Mouse (Mus musculus): ENCODE results near the gene AY358078. TPM values are rescaled to one million over a fixed set of nuclear protein-coding genes. Genes with fewer than 3 reads are reported as not detected.
"Not testable (repeated sequence)": the region's sequence is repeated elsewhere in the genome, so short reads cannot be mapped to it uniquely, and the experiment has no call there.

Gene AY358078
- polyA plus RNA-seq, 1 experiment from 2014 or later, result not detected

DNA sequence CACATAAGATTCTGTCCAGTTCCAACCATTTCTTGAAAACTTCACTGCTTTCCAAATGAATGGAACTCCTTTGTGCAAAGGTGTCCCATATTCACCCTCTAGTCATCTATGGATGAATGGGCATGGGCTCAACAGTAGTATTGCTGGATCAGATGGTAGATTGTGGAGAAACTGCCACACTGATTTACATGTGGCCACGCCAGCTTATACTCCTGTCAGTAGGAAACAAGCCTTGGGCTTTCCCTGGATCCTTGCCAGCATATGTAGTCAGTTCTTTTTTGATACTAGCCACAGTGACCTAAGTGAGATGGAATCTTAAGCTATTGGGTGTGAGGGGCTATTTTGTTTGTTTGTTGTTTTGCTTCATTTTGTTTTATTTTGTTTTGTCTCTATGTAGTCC, 42.4 kb downstream of the AY358078 start:
- no peak overlapping the region for H3K4me2 ChIP-seq (ENCODE audit: low read length)
- DNase-seq (ENCODE audit: low spot score), result no peak
- no peak overlapping the region for H3K27ac ChIP-seq
- H3K4me3 ChIP-seq (replicated peaks; ENCODE audit: low read depth, low read length), result no peak overlapping the region
- TF ChIP-seq CTCF (IDR thresholded peaks at IDR 0.05; ENCODE audit: low read depth), result no peak
- H3K36me3 ChIP-seq (ENCODE audit: insufficient read depth, low read length), result no peaks in the 10 kb centered on the region
- no peaks in the 10 kb centered on the region for H3K27me3 ChIP-seq (ENCODE audit: insufficient read depth, low read length)
- no peaks in the 10 kb centered on the region for H3K9me3 ChIP-seq (replicated peaks; ENCODE audit: low read length)
- H3K9ac ChIP-seq (ENCODE audit: low read depth, low read length), result no peak overlapping the region
- 74% methylated on average over 1 of the region's 1 CpGs for WGBS
- no peaks in the 10 kb centered on the region for H3K4me1 ChIP-seq (replicated peaks; ENCODE audit: insufficient read depth, low read length)
- ATAC-seq (replicated peaks; ENCODE audit: low FRiP score, low read depth), result no peak

DNA sequence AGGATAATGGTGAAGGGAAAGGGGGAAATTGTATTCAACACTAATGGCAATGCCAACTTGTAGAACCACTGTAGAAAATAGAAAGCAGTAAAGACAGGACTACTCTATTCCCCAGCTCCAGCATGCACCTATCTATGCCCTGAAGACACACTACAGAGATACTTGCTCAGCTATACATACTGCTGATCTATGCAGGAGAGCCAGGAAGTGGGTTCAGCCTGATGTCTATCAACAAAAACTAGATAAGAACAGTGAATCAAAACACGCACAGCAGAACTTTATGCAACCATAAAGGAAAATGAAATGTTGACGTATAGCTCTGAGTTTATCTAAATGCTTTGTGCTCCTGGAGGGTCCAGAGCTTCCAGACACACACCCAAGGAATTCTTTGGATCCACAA, 42.9 kb downstream of the AY358078 start:
- H3K9ac ChIP-seq (ENCODE audit: low read depth, low read length), result no peak overlapping the region
- no peak overlapping the region for H3K4me3 ChIP-seq (replicated peaks; ENCODE audit: low read depth, low read length)
- H3K9me3 ChIP-seq (replicated peaks; ENCODE audit: low read length), result no peaks in the 10 kb centered on the region
- H3K4me2 ChIP-seq (ENCODE audit: low read length), result no peak overlapping the region
- H3K27ac ChIP-seq, result no peak overlapping the region
- H3K36me3 ChIP-seq (ENCODE audit: insufficient read depth, low read length), result no peaks in the 10 kb centered on the region
- TF ChIP-seq CTCF (IDR thresholded peaks at IDR 0.05; ENCODE audit: low read depth), result no peak
- H3K4me1 ChIP-seq (replicated peaks; ENCODE audit: insufficient read depth, low read length), result no peaks in the 10 kb centered on the region
- ATAC-seq (replicated peaks; ENCODE audit: low FRiP score, low read depth) (no peak), DNase-seq (ENCODE audit: low spot score) (no peak)
- 78% methylated on average over 2 of the region's 2 CpGs for WGBS
- no peaks in the 10 kb centered on the region for H3K27me3 ChIP-seq (ENCODE audit: insufficient read depth, low read length)

DNA sequence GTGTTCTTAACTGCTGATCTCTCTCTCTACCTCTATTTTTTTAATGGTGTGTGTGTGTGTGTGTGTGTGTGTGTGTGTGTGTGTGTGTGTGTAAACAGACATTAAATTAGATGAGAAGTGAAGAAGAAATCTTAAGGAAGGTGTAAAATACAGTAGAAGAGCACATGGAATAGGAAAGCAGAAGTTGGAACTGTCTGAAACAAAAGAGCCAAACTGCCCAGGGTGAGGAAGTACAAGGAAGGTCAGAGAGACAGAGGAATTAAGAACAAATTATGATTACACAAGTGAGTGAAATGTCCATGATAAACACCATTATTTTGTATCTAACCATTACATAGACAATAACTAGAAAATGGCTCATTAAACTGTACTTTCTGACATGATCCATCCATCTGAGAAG, 44.0 kb downstream of the AY358078 start:
- Histone ChIP-seq H3K27me3 (ENCODE audit: insufficient read depth, low read length) (no peaks in the 10 kb centered on the region), H3K36me3 (ENCODE audit: insufficient read depth, low read length) (no peaks in the 10 kb centered on the region), H3K4me2 (ENCODE audit: low read length) (no peak overlapping the region), H3K4me3 (replicated peaks; ENCODE audit: low read depth, low read length) (no peak overlapping the region), H3K27ac (no peak overlapping the region), H3K9ac (ENCODE audit: low read depth, low read length) (no peak overlapping the region), H3K9me3 (replicated peaks; ENCODE audit: low read length) (no peaks in the 10 kb centered on the region), H3K4me1 (replicated peaks; ENCODE audit: insufficient read depth, low read length) (no peaks in the 10 kb centered on the region)
- no peak for ATAC-seq (replicated peaks; ENCODE audit: low FRiP score, low read depth)
- TF ChIP-seq CTCF (IDR thresholded peaks at IDR 0.05; ENCODE audit: low read depth), result no peak
- DNase-seq (ENCODE audit: low spot score), result no peak

DNA sequence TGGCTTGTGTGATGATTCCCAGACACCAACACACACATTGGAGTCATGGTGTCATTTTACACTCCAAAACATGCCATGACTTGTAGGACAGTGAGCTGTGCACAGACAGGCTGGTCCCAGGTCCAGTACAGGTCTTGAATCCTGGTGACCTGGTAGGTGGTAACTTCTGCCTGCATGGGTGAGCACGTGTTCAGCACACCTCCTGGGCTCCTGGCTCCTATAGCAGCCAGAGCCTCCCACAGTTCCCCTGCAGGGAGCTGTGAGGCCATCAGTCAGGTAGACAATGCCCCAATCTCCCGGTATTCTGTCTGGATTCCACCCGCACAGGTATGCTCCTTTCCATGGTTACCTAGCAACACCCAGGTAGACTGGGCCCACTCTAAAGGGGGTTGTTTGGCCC, 46.7 kb downstream of the AY358078 start:
- ATAC-seq (replicated peaks; ENCODE audit: low FRiP score, low read depth), result no peak

DNA sequence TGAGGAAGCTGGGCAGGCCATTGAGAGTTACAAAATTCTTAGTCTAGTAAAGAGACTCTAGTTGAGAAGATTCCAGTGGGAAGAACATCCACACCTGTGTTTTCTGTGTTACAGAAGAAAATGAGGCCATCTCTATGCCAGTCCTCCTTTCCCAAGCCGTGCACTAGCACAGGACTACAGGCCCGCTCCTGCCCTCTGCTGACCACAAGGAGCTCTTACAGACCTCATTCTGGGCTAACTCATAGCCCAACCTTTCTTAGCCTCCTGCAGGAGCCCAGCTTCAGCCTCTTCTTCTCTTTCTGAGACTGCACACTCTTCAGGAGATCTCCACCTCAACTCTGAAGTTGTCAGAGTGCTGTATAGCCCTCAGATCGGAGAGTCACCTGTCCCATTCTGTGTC, 51.2 kb downstream of the AY358078 start:
- not testable (repeated sequence) for H3K27me3 ChIP-seq (ENCODE audit: insufficient read depth, low read length); ATAC-seq (replicated peaks; ENCODE audit: low FRiP score, low read depth); H3K4me3 ChIP-seq (replicated peaks; ENCODE audit: low read depth, low read length); H3K36me3 ChIP-seq (ENCODE audit: insufficient read depth, low read length); H3K4me2 ChIP-seq (ENCODE audit: low read length); H3K9ac ChIP-seq (ENCODE audit: low read depth, low read length); H3K9me3 ChIP-seq (replicated peaks; ENCODE audit: low read length); H3K27ac ChIP-seq; H3K4me1 ChIP-seq (replicated peaks; ENCODE audit: insufficient read depth, low read length)
- peak; percentile 38 for DNase-seq (ENCODE audit: low spot score)
- peak; percentile 59 for TF ChIP-seq CTCF (IDR thresholded peaks at IDR 0.05; ENCODE audit: low read depth)
- WGBS, result 53% methylated on average over 3 of the region's 3 CpGs

More for the DNA sequence above, 46.7 kb downstream of the AY358078 start:
- Histone ChIP-seq H3K27me3 (ENCODE audit: insufficient read depth, low read length) (no peaks in the 10 kb centered on the region), H3K27ac (no peak overlapping the region), H3K4me2 (ENCODE audit: low read length) (no peak overlapping the region), H3K4me1 (replicated peaks; ENCODE audit: insufficient read depth, low read length) (no peaks in the 10 kb centered on the region), H3K9ac (ENCODE audit: low read depth, low read length) (no peak overlapping the region), H3K4me3 (replicated peaks; ENCODE audit: low read depth, low read length) (no peak overlapping the region), H3K36me3 (ENCODE audit: insufficient read depth, low read length) (no peaks in the 10 kb centered on the region), H3K9me3 (replicated peaks; ENCODE audit: low read length) (no peaks in the 10 kb centered on the region)
- WGBS, result 67% methylated on average over 3 of the region's 3 CpGs
- no peak for DNase-seq (ENCODE audit: low spot score)
- TF ChIP-seq CTCF (IDR thresholded peaks at IDR 0.05; ENCODE audit: low read depth), result no peak

DNA sequence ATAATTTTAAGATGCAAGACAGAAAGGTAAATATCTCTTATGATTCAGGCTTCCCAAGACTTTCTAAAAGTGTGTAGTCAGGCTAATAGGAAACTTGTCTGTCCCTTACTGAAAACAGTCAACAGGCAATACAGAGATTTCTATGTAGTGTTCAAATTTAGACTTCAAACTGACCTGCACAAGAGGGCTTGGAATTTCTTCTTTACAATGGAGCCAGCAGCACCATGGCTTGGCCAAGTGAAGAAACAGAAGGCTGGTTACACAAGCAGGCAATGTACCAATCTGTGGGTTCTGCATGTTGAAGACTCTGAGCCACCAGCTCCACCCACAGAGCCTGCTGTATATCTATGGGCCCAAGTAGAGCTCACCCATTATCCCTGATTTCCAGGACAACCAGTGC, 53.6 kb downstream of the AY358078 start, which contains the start of gene Ear6:
TSS of gene Ear6 (plus strand) at position 301 of the 400 bp plus-strand sequence.
- no peaks in the 10 kb centered on the region for H3K4me1 ChIP-seq (replicated peaks; ENCODE audit: insufficient read depth, low read length)
- no peak for DNase-seq (ENCODE audit: low spot score)
- no peak within 1 kb of the TSS for H3K9ac ChIP-seq (ENCODE audit: low read depth, low read length)
- H3K4me3 ChIP-seq (replicated peaks; ENCODE audit: low read depth, low read length), result no peak within 1 kb of the TSS
- H3K9me3 ChIP-seq (replicated peaks; ENCODE audit: low read length), result no peaks in the 10 kb centered on the region
- no peak for TF ChIP-seq CTCF (IDR thresholded peaks at IDR 0.05; ENCODE audit: low read depth)
- no peak for ATAC-seq (replicated peaks; ENCODE audit: low FRiP score, low read depth)
- no peaks in the 10 kb centered on the region for H3K36me3 ChIP-seq (ENCODE audit: insufficient read depth, low read length)
- H3K4me2 ChIP-seq (ENCODE audit: low read length), result no peak within 1 kb of the TSS
- no peak within 1 kb of the TSS for H3K27ac ChIP-seq
- no peaks in the 10 kb centered on the region for H3K27me3 ChIP-seq (ENCODE audit: insufficient read depth, low read length)

DNA sequence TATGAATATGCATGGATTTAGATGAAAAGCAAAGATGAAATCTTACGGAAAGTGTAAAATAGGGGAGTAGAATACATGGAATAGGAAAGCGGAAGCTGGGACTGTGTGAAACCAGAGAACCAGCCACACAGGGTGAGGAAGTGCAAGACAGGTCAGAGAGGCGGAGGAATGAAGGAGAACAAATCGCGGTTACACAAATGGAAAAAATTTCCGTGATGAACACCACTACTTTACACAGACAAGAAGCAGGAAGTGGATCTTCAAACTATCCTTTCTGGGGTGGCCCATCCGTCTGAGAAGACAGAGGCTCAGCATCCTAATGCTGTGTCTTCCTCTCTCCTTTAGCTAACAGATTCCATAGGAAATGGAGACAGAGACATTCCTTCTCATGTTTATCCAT, 55.4 kb downstream of the AY358078 start:
- not testable (repeated sequence) for DNase-seq (ENCODE audit: low spot score); H3K36me3 ChIP-seq (ENCODE audit: insufficient read depth, low read length); H3K4me1 ChIP-seq (replicated peaks; ENCODE audit: insufficient read depth, low read length); H3K4me3 ChIP-seq (replicated peaks; ENCODE audit: low read depth, low read length); H3K27ac ChIP-seq; H3K9ac ChIP-seq (ENCODE audit: low read depth, low read length); H3K4me2 ChIP-seq (ENCODE audit: low read length); H3K9me3 ChIP-seq (replicated peaks; ENCODE audit: low read length); H3K27me3 ChIP-seq (ENCODE audit: insufficient read depth, low read length); ATAC-seq (replicated peaks; ENCODE audit: low FRiP score, low read depth)
- WGBS, result 69% methylated on average over 7 of the region's 7 CpGs
